Mouse (Mus musculus) lung, adult 2 months (tissue): ENCODE results near the gene Tjp3.

Experiments used
- CTCF ChIP-seq: fragments of 200-500 bp; IDR thresholded peaks from 2 replicates; pipeline ENCODE4 v1.5.1; 2011; ENCODE audit warnings: mild to moderate bottlenecking, low read length, control low read depth; ENCODE audit not compliant: insufficient read depth
- POLR2A ChIP-seq: fragments of 200-500 bp; IDR thresholded peaks from 2 replicates; pipeline ENCODE4 v1.6.1; 2011; ENCODE audit warnings: low read depth, mild to moderate bottlenecking, control low read depth, low read length, borderline replicate concordance; ENCODE audit errors: extremely low read depth

DNA sequence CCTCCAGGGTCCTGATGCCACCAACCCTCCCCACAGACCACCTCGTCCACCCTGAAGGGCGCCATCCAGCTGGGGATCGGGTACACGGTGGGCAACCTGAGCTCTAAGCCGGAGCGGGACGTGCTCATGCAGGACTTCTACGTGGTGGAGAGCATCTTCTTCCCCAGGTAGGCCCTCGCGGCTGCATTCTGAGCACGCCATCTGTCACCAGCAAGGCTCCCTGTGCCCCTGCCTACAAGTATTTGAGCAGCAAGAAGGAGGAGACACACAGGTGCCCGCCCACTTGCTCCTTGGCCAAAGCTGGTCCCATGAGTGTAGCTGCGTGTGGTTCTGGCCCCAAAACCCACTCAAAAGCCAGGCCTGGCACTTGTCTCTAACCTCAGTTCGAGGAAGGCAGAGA lies 14.3 kb upstream of the Tjp3 start:
- TF ChIP-seq POLR2A = no peak
- no peak for TF ChIP-seq CTCF
